Mouse (Mus musculus) heart, postnatal 0 days (tissue): ENCODE results near the gene Dnajc13.

Source experiments
- CTCF ChIP-seq: IDR thresholded peaks from 2 replicates; pipeline ENCODE4 v1.5.1; 2016; ENCODE audit warnings: antibody characterized with exemption, control low read depth, low read depth
- EP300 ChIP-seq: IDR thresholded peaks from 2 replicates; pipeline ENCODE4 v1.6.1; 2016; ENCODE audit warnings: antibody characterized with exemption, low read depth

- TF ChIP-seq CTCF (no peak), EP300 (no peak)
These were observed 119.9 kb downstream of the Dnajc13 start for GRCm38 (mm10) chr9:104142805-104143204.
